Mouse (Mus musculus): ENCODE measurements around the gene Mapk8ip1. TPM values are rescaled to one million over a fixed set of nuclear protein-coding genes. Genes with fewer than 3 reads are reported as not detected.

Mapk8ip1 gene
- polyA plus RNA-seq, 1 experiment from 2014 or later: 37.1 TPM

DNA sequence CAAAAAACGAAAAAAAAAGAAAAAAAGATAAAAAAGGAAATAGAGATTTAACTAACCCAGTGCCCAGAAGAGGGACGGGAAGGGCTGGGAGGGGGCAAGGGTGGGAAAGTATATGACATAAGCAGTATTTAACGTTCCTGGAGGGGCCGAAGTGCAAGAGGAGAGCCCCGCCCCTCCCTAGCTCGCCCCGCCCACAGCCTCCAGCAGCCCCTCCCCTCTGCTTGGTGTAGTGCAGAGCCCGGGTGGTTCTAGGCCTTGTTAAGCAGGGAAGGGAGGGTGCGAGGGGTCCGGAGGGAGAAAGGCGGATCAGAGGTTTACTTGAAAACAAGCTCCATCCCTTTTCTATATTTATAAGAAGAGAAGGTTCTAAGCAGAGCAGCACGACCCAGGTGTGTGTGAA is 40.2 kb downstream of the Mapk8ip1 start:
- peaks cover 93% of the 10 kb centered on the region for H3K36me3 ChIP-seq (replicated peaks)
- H3K9me3 ChIP-seq: no peaks in the 10 kb centered on the region
- H3K27ac ChIP-seq (replicated peaks): no peak overlapping the region
- DNase-seq (ENCODE audit: low spot score): peak; percentile 46
- no peaks in the 10 kb centered on the region for H3K4me1 ChIP-seq
- H3K4me3 ChIP-seq: no peak overlapping the region
- no peaks in the 10 kb centered on the region for H3K27me3 ChIP-seq (replicated peaks; ENCODE audit: low read depth, poor library complexity, severe bottlenecking)
- 22% methylated on average over 12 of the region's 12 CpGs for WGBS

GRCm38 (mm10) chr2:92360186-92360823 is 40.8 kb downstream of the Mapk8ip1 start:
- H3K36me3 ChIP-seq (replicated peaks): peaks cover 93% of the 10 kb centered on the region

GRCm38 (mm10) chr2:92359301-92359700 is 41.8 kb downstream of the Mapk8ip1 start:
- Histone ChIP-seq H3K9me3 (no peaks in the 10 kb centered on the region), H3K27me3 (replicated peaks; ENCODE audit: low read depth, poor library complexity, severe bottlenecking) (no peaks in the 10 kb centered on the region), H3K4me1 (no peaks in the 10 kb centered on the region), H3K36me3 (replicated peaks) (peaks cover 91% of the 10 kb centered on the region), H3K27ac (replicated peaks) (no peak overlapping the region), H3K4me3 (no peak overlapping the region)
- WGBS: 85% methylated on average over 2 of the region's 2 CpGs
- DNase-seq (ENCODE audit: low spot score): peak; percentile 4

More at GRCm38 (mm10) chr2:92360186-92360823, 40.8 kb downstream of the Mapk8ip1 start:
- H3K27ac ChIP-seq (replicated peaks): no peak overlapping the region
- H3K4me3 ChIP-seq: no peak overlapping the region
- H3K9me3 ChIP-seq: no peaks in the 10 kb centered on the region
- WGBS: 66% methylated on average over 25 of the region's 25 CpGs
- no peaks in the 10 kb centered on the region for H3K27me3 ChIP-seq (replicated peaks; ENCODE audit: low read depth, poor library complexity, severe bottlenecking)
- no peaks in the 10 kb centered on the region for H3K4me1 ChIP-seq
- no peak for DNase-seq (ENCODE audit: low spot score)

DNA sequence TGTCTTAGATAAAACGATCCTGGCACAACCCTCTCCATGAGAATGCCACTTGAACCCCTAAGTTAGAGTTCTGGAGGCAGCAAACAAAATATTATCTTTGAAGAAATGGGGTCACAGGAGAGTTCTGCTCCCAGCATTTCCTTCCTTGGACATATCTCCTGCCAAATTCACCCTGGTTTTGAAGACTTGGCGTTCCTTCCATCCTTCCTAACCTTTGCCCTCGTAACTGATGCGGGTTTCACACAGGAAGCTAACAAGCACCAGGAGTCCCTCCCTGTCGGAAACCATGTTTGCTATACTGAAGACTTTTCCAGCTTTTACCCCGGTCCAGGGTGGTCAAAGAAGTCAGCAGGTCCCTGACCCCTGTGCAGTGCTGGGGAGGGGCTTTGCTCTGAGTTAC is 46.8 kb downstream of the Mapk8ip1 start:
- DNase-seq (ENCODE audit: low spot score): no peak
- Histone ChIP-seq H3K4me3 (no peak overlapping the region), H3K36me3 (replicated peaks) (peaks cover 93% of the 10 kb centered on the region), H3K27me3 (replicated peaks; ENCODE audit: low read depth, poor library complexity, severe bottlenecking) (no peaks in the 10 kb centered on the region), H3K9me3 (no peaks in the 10 kb centered on the region), H3K27ac (replicated peaks) (no peak overlapping the region), H3K4me1 (peaks cover 17% of the 10 kb centered on the region)
- WGBS: 60% methylated on average over 6 of the region's 6 CpGs

DNA sequence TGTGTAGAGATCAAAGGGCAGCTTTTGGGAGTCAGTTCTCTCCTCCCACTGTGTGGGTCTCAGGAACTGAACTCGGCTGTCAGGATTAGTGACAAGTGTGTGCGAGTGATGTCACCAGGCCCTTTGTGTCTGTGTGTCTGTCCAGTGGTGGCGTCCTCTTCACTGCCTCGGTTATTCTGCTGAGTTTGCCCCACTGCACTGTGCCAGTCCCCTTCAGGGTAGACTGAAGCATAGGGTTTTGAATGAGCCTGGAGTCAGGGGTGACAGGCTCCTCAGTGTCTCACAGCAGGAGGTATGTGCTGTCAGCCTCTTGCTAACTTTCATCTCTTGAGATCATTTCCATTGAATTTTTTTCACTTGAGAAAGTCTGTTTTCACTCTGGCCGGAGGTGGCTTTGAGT is 47.7 kb downstream of the Mapk8ip1 start:
- WGBS: 60% methylated on average over 5 of the region's 5 CpGs
- Histone ChIP-seq H3K36me3 (replicated peaks) (peaks cover 93% of the 10 kb centered on the region), H3K9me3 (no peaks in the 10 kb centered on the region), H3K27me3 (replicated peaks; ENCODE audit: low read depth, poor library complexity, severe bottlenecking) (no peaks in the 10 kb centered on the region), H3K27ac (replicated peaks) (no peak overlapping the region), H3K4me3 (no peak overlapping the region), H3K4me1 (peaks cover 21% of the 10 kb centered on the region)
- DNase-seq (ENCODE audit: low spot score): peak; percentile 6

- H3K27me3 ChIP-seq (replicated peaks; ENCODE audit: low read depth, poor library complexity, severe bottlenecking): no peaks in the 10 kb centered on the region
- no peaks in the 10 kb centered on the region for H3K9me3 ChIP-seq
- no peak overlapping the region for H3K27ac ChIP-seq (replicated peaks)
- peaks cover 21% of the 10 kb centered on the region for H3K4me1 ChIP-seq
- H3K4me3 ChIP-seq: no peak overlapping the region
- 65% methylated on average over 5 of the region's 5 CpGs for WGBS
- no peak for DNase-seq (ENCODE audit: low spot score)
- peaks cover 93% of the 10 kb centered on the region for H3K36me3 ChIP-seq (replicated peaks)
Measured at GRCm38 (mm10) chr2:92350686-92351085, 50.4 kb downstream of the Mapk8ip1 start.

- WGBS: 53% methylated on average over 6 of the region's 6 CpGs
- H3K27me3 ChIP-seq (replicated peaks; ENCODE audit: low read depth, poor library complexity, severe bottlenecking): no peaks in the 10 kb centered on the region
- peaks cover 21% of the 10 kb centered on the region for H3K4me1 ChIP-seq
- DNase-seq (ENCODE audit: low spot score): no peak
- H3K4me3 ChIP-seq: no peak overlapping the region
- peaks cover 93% of the 10 kb centered on the region for H3K36me3 ChIP-seq (replicated peaks)
- no peak overlapping the region for H3K27ac ChIP-seq (replicated peaks)
- no peaks in the 10 kb centered on the region for H3K9me3 ChIP-seq
Measured at GRCm38 (mm10) chr2:92349589-92350425, 51.3 kb downstream of the Mapk8ip1 start.

GRCm38 (mm10) chr2:92347191-92347590 is 53.9 kb downstream of the Mapk8ip1 start:
- no peaks in the 10 kb centered on the region for H3K27me3 ChIP-seq (replicated peaks; ENCODE audit: low read depth, poor library complexity, severe bottlenecking)
- peaks cover 88% of the 10 kb centered on the region for H3K36me3 ChIP-seq (replicated peaks)
- peaks cover 15% of the 10 kb centered on the region for H3K4me1 ChIP-seq
- 85% methylated on average over 2 of the region's 2 CpGs for WGBS
- no peaks in the 10 kb centered on the region for H3K9me3 ChIP-seq
- DNase-seq (ENCODE audit: low spot score): no peak
- no peak overlapping the region for H3K4me3 ChIP-seq
- H3K27ac ChIP-seq (replicated peaks): no peak overlapping the region

DNA sequence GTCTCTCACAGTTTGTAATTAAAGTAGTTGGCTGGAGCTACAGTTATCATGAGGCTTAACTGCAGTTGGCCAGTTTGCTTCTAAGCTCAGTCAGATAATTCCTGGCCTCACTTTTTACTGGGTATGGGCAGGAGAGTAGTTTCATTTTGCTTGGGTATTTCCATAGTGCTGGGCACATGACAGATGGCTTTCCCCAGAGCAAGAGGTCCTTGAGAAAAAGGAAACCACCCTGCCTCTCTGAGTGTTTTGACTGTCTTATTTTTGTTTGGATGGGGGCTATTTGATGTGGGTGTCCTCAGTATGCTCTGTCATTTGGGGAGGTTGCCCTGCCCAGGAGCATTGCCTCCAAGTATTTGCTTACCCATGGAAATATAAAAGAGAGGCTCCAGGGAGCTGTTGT is 58.6 kb downstream of the Mapk8ip1 start:
- no peaks in the 10 kb centered on the region for H3K27me3 ChIP-seq (replicated peaks; ENCODE audit: low read depth, poor library complexity, severe bottlenecking)
- no peak overlapping the region for H3K27ac ChIP-seq (replicated peaks)
- no peaks in the 10 kb centered on the region for H3K9me3 ChIP-seq
- H3K4me1 ChIP-seq: no peaks in the 10 kb centered on the region
- no peak overlapping the region for H3K4me3 ChIP-seq
- peaks cover 78% of the 10 kb centered on the region for H3K36me3 ChIP-seq (replicated peaks)
- DNase-seq (ENCODE audit: low spot score): no peak

Small RNAs within 50 kb of the gene (microRNA-seq; reads per million reads assigned to microRNA genes)
- gene Mir7000: not detected

Other genes starting within 250 kb of the Mapk8ip1 start
- gene Pex16, start 26.6 kb downstream of the Mapk8ip1 start, polyA plus RNA-seq (2016; fragmentation: Nextera tagmentation; extraction: Ambion mirVana): 18.6 and 22.4 TPM in 2 replicates
- gene Large2, start 26.4 kb downstream of the Mapk8ip1 start, polyA plus RNA-seq (2016; fragmentation: Nextera tagmentation; extraction: Ambion mirVana): 10.2 and 12.4 TPM in 2 replicates
- gene 1700029I15Rik, start 18.7 kb downstream of the Mapk8ip1 start, polyA plus RNA-seq (2016; fragmentation: Nextera tagmentation; extraction: Ambion mirVana): 2.5 and 3.6 TPM in 2 replicates
- 23.4 and 23.7 TPM in 2 replicates for gene Cry2, start 32.8 kb upstream of the Mapk8ip1 start, polyA plus RNA-seq (2016; fragmentation: Nextera tagmentation; extraction: Ambion mirVana)
- 12.6 and 13.5 TPM in 2 replicates for gene Slc35c1, start 59.3 kb upstream of the Mapk8ip1 start, polyA plus RNA-seq (2016; fragmentation: Nextera tagmentation; extraction: Ambion mirVana)
- 2.5 TPM in 2 replicates for gene Chst1, start 198.4 kb upstream of the Mapk8ip1 start, polyA plus RNA-seq (2016; fragmentation: Nextera tagmentation; extraction: Ambion mirVana)

All from embryonic facial prominence, embryonic 10.5 days (tissue).